Mouse (Mus musculus): ENCODE results near the gene Nxph1. TPM values are rescaled to one million over a fixed set of nuclear protein-coding genes. Genes with fewer than 3 reads are reported as not detected.

The Nxph1 gene
- polyA plus RNA-seq, 1 experiment from 2014 or later = 40.1 TPM

- peak; percentile 5; the same call in 1 of the 2 replicates for ATAC-seq (replicated peaks)
- H3K4me1 ChIP-seq = peaks cover 51% of the 10 kb centered on the region
- H3K4me2 ChIP-seq (replicated peaks) = peak overlapping the region; percentile 94
- H3K27ac ChIP-seq (replicated peaks) = peak overlapping the region; percentile 81
- 1% methylated on average over 26 of the region's 26 CpGs for WGBS
- H3K4me3 ChIP-seq = peak overlapping the region; percentile 53
- H3K9me3 ChIP-seq = no peaks in the 10 kb centered on the region
- H3K27me3 ChIP-seq = peaks cover 54% of the 10 kb centered on the region
- no peaks in the 10 kb centered on the region for H3K36me3 ChIP-seq
- H3K9ac ChIP-seq (replicated peaks) = peak overlapping the region; percentile 60
Observed at GRCm38 (mm10) chr6:8950611-8951325, 2.5 kb downstream of the Nxph1 start.

DNA sequence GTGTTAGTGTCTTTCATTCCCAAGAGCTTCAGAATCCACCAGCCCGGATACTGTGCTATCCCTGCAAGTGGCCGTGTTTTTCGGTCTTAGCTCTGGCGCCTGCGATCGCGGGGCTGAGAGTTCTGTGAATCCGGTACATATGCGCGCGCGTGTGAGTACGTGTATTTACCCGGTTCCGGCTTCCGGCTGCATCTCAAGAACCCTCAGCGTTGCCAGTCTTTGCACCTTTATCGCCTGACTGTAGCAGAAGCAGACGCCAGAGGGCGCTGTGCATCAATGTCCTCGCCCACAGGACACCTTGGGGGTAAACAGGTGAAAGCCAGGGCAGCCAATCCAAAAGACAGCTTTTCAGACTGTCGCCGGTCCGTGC lies 3.1 kb downstream of the Nxph1 start:
- Histone ChIP-seq H3K4me1 (peaks cover 56% of the 10 kb centered on the region), H3K4me3 (peak overlapping the region; percentile 53), H3K9me3 (no peaks in the 10 kb centered on the region), H3K27me3 (peaks cover 58% of the 10 kb centered on the region), H3K36me3 (no peaks in the 10 kb centered on the region), H3K9ac (replicated peaks) (peak overlapping the region; percentile 60), H3K4me2 (replicated peaks) (peak overlapping the region; percentile 94), H3K27ac (replicated peaks) (peak overlapping the region; percentile 81)
- peak; percentile 55 for ATAC-seq (replicated peaks)
- WGBS = under 1% methylated on average over 24 of the region's 24 CpGs

GRCm38 (mm10) chr6:8951884-8952590 lies 3.8 kb downstream of the Nxph1 start:
- WGBS = 5% methylated on average over 15 of the region's 15 CpGs
- H3K9ac ChIP-seq (replicated peaks) = peak overlapping the region; percentile 60; the same call in 1 of the 2 replicates
- peaks cover 56% of the 10 kb centered on the region for H3K27me3 ChIP-seq
- no peak for ATAC-seq (replicated peaks)
- H3K4me3 ChIP-seq = peak overlapping the region; percentile 53
- peaks cover 63% of the 10 kb centered on the region for H3K4me1 ChIP-seq
- peak overlapping the region; percentile 27; the same call in 1 of the 2 replicates for H3K27ac ChIP-seq (replicated peaks)
- H3K36me3 ChIP-seq = no peaks in the 10 kb centered on the region
- H3K4me2 ChIP-seq (replicated peaks) = peak overlapping the region; percentile 94
- no peaks in the 10 kb centered on the region for H3K9me3 ChIP-seq

DNA sequence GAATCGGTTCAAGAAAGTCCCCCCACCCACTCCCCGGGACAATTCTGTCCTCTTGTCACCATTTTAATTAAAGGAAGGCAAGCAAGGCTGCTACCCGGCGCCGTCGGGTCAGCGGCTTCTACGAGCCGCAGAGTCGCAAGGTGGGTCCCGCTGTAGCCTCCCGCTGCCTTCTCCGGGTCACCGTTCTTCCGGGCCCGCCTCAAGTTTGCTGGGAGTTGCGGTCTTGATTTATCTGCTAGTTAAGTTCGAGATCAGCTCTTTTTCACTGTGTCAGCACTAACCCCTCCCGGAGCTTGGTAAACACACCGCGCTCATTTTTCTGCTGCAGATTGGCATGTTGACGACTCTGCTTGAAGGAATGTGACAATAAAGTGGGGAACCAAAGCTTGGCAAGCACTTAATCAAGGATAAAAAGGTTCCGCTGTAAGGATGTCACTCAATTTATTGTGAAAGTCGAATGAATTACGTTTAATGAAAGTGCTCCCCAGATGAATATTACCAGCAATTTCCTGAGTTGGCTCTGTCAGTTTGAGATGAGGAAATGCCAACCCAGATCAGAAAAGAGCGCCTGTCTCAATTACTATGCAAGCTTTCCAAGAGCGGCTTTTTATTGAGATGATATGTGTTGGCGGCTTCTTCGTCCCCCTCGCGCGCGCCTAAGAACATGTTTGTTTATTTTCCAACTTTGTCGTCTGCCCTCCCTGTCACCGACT lies 7.7 kb downstream of the Nxph1 start:
- H3K27ac ChIP-seq (replicated peaks) = peak overlapping the region; percentile 44
- ATAC-seq (replicated peaks) = peak; percentile 4; the same call in 1 of the 2 replicates

GRCm38 (mm10) chr6:8956743-8957528 lies 8.7 kb downstream of the Nxph1 start:
- Histone ChIP-seq H3K4me2 (replicated peaks) (peak overlapping the region; percentile 49), H3K9me3 (no peaks in the 10 kb centered on the region), H3K4me3 (peak overlapping the region; percentile 34), H3K4me1 (peaks cover 38% of the 10 kb centered on the region), H3K9ac (replicated peaks) (peak overlapping the region; percentile 26), H3K27ac (replicated peaks) (peak overlapping the region; percentile 44), H3K27me3 (peaks cover 40% of the 10 kb centered on the region), H3K36me3 (no peaks in the 10 kb centered on the region)
- ATAC-seq (replicated peaks) = peak; percentile 84
- under 1% methylated on average over 25 of the region's 25 CpGs for WGBS

More for the DNA sequence above, 7.7 kb downstream of the Nxph1 start:
- Histone ChIP-seq H3K9ac (replicated peaks) (peak overlapping the region; percentile 26), H3K4me1 (peaks cover 48% of the 10 kb centered on the region), H3K36me3 (no peaks in the 10 kb centered on the region), H3K4me2 (replicated peaks) (peak overlapping the region; percentile 49), H3K4me3 (peak overlapping the region; percentile 34), H3K27me3 (peaks cover 49% of the 10 kb centered on the region), H3K9me3 (no peaks in the 10 kb centered on the region)
- WGBS = under 1% methylated on average over 35 of the region's 35 CpGs

DNA sequence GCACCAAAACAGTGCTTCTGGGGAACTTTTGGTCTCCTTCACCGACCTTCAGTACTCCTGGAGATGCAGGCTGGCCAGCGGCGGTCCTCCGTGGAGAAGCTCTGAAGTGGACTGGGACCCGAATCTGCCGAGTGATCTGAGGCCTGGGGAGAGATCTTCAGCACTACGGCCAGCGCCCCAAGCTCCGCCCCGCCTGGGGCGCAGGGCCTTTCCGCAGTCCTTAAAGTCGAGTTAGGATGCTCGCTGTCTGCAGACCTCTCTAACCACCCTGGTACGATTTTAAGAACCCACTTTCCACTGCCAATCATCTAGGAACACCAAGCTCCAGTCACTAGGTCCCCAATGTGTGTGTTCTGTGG lies 9.3 kb downstream of the Nxph1 start:
- WGBS = 2% methylated on average over 15 of the region's 15 CpGs
- H3K4me1 ChIP-seq = peaks cover 32% of the 10 kb centered on the region
- H3K27me3 ChIP-seq = peaks cover 40% of the 10 kb centered on the region
- H3K4me3 ChIP-seq = peak overlapping the region; percentile 34
- 0 out of 2 replicates have a peak, but pooled peaks have one; percentile 6 for ATAC-seq (replicated peaks)
- H3K4me2 ChIP-seq (replicated peaks) = peak overlapping the region; percentile 49
- no peak overlapping the region for H3K9ac ChIP-seq (replicated peaks)
- H3K27ac ChIP-seq (replicated peaks) = peak overlapping the region; percentile 44
- H3K9me3 ChIP-seq = no peaks in the 10 kb centered on the region
- no peaks in the 10 kb centered on the region for H3K36me3 ChIP-seq

GRCm38 (mm10) chr6:8958081-8958919 lies 10.1 kb downstream of the Nxph1 start:
- peak; percentile 59 for ATAC-seq (replicated peaks)
- no peaks in the 10 kb centered on the region for H3K36me3 ChIP-seq
- peak overlapping the region; percentile 34 for H3K4me3 ChIP-seq
- H3K4me2 ChIP-seq (replicated peaks) = peak overlapping the region; percentile 49
- H3K9ac ChIP-seq (replicated peaks) = peak overlapping the region; percentile 14; the same call in 1 of the 2 replicates
- no peaks in the 10 kb centered on the region for H3K9me3 ChIP-seq
- H3K4me1 ChIP-seq = peaks cover 32% of the 10 kb centered on the region
- no peak overlapping the region for H3K27ac ChIP-seq (replicated peaks)
- WGBS = 3% methylated on average over 28 of the region's 28 CpGs
- H3K27me3 ChIP-seq = peaks cover 32% of the 10 kb centered on the region

DNA sequence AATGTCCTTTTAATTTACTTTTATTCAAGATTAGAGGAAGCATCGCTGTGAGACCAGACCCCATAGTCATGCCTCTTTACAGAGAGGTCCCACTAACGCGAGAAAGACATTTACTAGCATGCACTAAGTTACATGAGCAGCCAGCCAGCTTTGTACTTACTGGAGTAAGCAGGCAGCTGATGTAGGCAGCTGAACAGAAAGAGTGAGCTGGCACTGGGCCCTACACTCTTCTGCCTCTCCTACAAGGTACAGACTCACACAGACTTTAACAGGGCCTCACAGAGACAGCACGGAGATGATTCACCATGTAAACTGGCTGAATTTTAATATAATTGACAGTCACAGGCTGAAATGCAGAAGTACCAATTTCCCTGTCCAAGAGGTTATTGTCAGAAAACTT lies 11.6 kb downstream of the Nxph1 start:
- H3K9ac ChIP-seq (replicated peaks) = no peak overlapping the region
- peaks cover 32% of the 10 kb centered on the region for H3K4me1 ChIP-seq
- no peak overlapping the region for H3K27ac ChIP-seq (replicated peaks)
- H3K4me3 ChIP-seq = no peak overlapping the region
- H3K9me3 ChIP-seq = no peaks in the 10 kb centered on the region
- no peak for ATAC-seq (replicated peaks)
- H3K27me3 ChIP-seq = peaks cover 20% of the 10 kb centered on the region
- H3K36me3 ChIP-seq = no peaks in the 10 kb centered on the region
- WGBS = 73% methylated on average over 4 of the region's 4 CpGs
- no peak overlapping the region for H3K4me2 ChIP-seq (replicated peaks)

- Histone ChIP-seq H3K36me3 (no peaks in the 10 kb centered on the region), H3K4me3 (no peak overlapping the region), H3K4me2 (replicated peaks) (no peak overlapping the region), H3K9me3 (no peaks in the 10 kb centered on the region), H3K27ac (replicated peaks) (no peak overlapping the region), H3K27me3 (no peaks in the 10 kb centered on the region), H3K9ac (replicated peaks) (no peak overlapping the region), H3K4me1 (no peaks in the 10 kb centered on the region)
- WGBS = 79% methylated on average over 2 of the region's 2 CpGs
- no peak for ATAC-seq (replicated peaks)
Observed at GRCm38 (mm10) chr6:8970576-8970975, 22.3 kb downstream of the Nxph1 start.

GRCm38 (mm10) chr6:8979237-8979871 lies 31.1 kb downstream of the Nxph1 start:
- no peak for ATAC-seq (replicated peaks)
- Histone ChIP-seq H3K4me2 (replicated peaks) (no peak overlapping the region), H3K9me3 (no peaks in the 10 kb centered on the region), H3K4me3 (no peak overlapping the region), H3K9ac (replicated peaks) (no peak overlapping the region), H3K27me3 (no peaks in the 10 kb centered on the region), H3K4me1 (no peaks in the 10 kb centered on the region), H3K36me3 (no peaks in the 10 kb centered on the region), H3K27ac (replicated peaks) (no peak overlapping the region)
- 38% methylated on average over 4 of the region's 4 CpGs for WGBS
